Mouse (Mus musculus): ENCODE measurements at regions not wholly inside any gene's neighbourhood (a gene's known extent, or its start where the extent isn't known, plus 50 kb on each side); places are given as distances from the start of the nearest gene placed in this dataset.
A peak's percentile ranks its signal among the peaks of the same experiment; 100 is the strongest.
"Not testable (repeated sequence)": the region's sequence is repeated elsewhere in the genome, so short reads cannot be mapped to it uniquely, and the experiment has no call there.

GRCm38 (mm10) chr5:91892338-91892737 lies 70.5 kb downstream of the Rchy1 start:
- DNase-seq (ENCODE audit: low spot score in 2 of 2), result no peak

DNA sequence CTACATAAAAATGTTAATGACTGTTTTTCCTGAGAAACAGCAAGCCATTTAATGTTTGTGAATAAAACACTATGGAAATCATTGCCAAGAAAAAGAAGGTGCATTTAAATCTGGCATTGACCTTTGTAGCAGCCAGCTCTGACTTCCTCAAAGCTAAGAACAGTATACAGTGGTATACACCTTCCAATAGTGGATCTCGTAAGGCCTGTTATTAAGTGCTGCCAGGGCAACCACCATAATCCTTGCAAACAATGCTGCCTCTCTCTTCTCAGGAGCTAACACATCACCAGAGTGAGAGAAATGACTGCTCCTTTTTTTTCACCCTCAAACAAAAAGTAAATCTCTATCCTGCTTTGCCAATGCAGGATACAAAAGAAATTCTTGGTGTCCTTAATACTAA lies 81.1 kb downstream of the Rchy1 start:
- DNase-seq (ENCODE audit: low spot score in 2 of 2), result no peak

DNA sequence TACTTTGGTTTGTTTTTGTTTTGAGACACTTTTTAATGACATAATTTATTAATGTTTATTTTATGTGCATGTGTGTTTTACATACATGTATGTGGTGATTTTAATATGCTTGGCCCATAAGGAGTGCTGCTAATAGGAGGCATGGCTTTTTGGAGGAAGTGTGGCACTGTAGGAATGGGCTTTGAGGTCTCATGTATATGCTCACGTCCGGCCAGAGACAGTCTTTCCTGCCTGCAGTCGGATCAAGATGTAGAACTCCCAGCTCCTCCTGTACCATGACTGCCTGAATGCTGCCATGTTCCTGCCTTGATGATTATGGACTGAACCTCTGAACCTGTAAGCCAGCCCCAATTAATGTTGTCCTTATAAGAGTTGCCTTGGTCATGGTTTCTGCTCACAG lies 82.6 kb downstream of the Rchy1 start:
- no peak for DNase-seq (ENCODE audit: low spot score in 2 of 2)

- DNase-seq (ENCODE audit: low spot score in 2 of 2), result no peak
These were observed 84.2 kb downstream of the Rchy1 start for GRCm38 (mm10) chr5:91878627-91879026.

- no peak for DNase-seq (ENCODE audit: low spot score in 2 of 2)
These were observed 86.2 kb downstream of the Rchy1 start for GRCm38 (mm10) chr5:91876682-91877031.

DNA sequence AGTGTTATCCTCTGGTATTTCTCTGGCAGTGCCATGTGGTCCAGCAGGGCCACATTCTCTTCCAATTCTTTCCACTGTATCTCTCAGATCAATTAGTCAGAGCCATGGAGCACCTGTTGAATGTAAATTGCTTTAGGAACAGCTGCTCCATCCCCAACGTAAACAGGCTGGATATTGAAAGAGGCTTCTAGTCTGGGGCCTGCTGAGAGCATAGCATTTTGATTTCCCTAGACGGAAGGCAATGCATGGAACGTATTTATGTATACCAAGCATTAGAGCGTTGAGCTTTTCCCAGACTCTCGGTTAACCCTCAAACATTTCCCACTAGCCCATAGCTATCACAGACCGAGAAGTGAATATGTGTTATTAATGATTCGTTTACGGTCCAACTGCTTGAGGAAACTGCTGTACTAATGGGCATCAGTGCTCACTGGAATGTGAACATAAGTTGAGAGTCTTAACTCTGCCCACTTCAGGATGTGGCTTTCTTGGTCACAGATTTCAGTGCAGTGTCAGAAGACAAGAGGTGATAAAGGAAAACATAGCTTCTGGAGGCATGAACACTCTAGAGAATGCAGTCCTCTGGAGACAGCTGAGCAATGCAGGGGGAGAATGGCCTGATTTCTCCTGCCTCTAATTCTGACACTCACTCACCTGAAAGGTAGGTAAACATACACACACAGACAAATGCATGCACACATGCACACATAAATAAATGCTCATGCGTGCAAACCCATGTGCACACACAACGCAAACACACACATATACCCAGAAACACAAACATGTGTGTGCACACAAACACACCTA lies 86.8 kb downstream of the Rchy1 start:
- no peak for DNase-seq (ENCODE audit: low spot score in 2 of 2)

DNA sequence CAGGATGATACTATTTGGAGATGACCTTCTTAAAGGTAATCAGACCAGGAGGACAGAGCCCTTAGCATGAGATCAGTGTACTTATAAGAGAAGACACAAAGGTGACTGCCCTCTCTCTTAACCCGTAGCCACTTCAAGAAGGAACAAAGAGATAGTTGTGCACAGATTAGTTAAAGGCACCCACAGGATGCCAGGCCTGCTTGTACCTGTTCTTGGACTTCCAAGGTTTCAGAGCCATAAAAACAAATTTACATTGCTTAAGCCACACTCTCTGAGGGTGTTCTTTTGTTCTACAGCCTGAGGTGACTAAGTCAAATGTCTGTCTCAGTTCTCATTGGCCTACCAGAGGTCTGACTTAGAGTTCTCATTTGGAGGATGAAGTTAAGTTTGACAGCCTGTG lies 90.1 kb downstream of the Rchy1 start:
- DNase-seq (ENCODE audit: low spot score in 2 of 2), result no peak

DNA sequence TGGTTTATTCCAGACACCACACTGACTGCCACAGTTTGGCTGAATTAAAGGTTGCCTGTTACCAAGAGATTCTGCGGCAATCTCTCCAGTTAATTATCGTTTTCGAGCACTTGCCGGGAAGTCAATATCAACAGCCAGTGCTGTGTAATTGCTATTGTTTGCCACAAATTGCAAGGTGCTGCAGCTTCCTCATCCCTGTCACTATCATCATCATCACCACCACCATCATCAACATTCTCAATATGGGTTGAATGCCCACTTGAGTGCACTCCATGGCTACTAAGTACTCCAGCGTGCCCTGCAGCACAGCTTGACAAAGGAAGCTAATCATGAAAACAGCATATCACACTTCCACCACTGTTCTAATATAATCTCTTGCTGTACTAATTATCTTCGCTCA lies 93.1 kb downstream of the Rchy1 start:
- DNase-seq (ENCODE audit: low spot score in 2 of 2), result no peak

- no peak for DNase-seq (ENCODE audit: low spot score in 2 of 2)
These were observed 96.7 kb downstream of the Rchy1 start for GRCm38 (mm10) chr5:91866184-91866583.

- no peak for DNase-seq (ENCODE audit: low spot score in 2 of 2)
These were observed 97.5 kb downstream of the Rchy1 start for GRCm38 (mm10) chr5:91865365-91865764.

DNA sequence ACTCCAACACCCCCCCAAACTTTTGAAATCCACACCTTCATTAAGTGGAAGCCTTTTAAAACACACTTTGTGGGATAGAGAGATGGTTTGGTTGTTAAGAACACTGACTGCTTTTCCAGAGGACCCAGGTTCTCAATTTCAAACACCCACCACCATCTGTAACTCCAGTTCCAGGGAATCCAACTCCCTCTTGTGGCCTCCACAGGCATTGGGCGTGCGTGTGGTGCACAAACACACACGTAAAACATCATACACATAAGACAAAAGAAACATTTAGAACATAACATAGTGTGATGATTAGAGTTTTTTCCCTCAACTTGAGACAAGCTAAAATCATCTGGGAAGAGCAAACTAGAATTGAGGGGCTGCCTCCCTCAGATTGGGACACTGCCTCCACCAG lies 100.0 kb downstream of the Rchy1 start:
- DNase-seq (ENCODE audit: low spot score in 2 of 2), result no peak

DNA sequence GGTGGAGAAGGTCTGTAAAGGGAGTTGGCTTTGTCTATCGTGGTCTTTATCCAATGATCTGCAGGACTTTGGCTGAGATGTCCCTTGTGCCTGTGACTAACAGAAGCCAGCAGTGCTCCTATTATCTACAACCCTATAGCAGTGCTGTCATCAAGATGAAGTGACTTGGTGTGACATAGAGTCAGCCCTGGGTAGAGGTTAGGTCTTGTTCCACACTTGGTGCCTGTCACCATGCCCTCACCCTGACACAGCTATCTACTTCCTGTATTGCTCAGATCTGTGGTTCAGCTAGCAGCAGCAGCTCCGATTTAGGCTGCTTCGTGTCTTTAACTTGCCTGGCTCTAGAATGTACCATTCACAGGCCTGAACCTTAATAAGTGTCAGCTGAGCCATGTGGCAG lies 100.6 kb downstream of the Rchy1 start:
- no peak for DNase-seq (ENCODE audit: low spot score in 2 of 2)

- DNase-seq (ENCODE audit: low spot score in 2 of 2), result peak in 1 of 2 experiments; percentile 39
These were observed 101.3 kb downstream of the Rchy1 start for GRCm38 (mm10) chr5:91861440-91862187.

DNA sequence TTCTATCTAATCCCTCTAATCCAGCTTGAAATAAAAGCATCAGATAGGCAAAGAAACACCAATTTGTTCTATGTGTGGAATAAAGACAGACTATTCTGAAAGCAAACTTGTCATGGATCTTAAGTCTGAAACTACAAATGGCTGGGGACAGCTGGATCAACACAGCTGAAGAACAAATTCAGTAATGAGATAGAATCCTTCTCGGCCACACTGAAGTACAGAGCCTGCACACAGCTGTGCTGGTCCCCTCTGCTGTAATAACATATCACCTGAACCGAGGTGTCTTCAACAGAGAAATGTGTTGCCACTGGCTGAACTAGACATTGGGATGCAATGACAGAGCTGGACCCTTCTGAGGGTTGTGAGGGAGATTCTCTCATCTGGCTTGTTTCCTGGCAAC lies 102.4 kb downstream of the Rchy1 start:
- DNase-seq (ENCODE audit: low spot score in 2 of 2), result no peak

GRCm38 (mm10) chr5:91852330-91852729 lies 110.5 kb downstream of the Rchy1 start:
- no peak for DNase-seq (ENCODE audit: low spot score in 2 of 2)

DNA sequence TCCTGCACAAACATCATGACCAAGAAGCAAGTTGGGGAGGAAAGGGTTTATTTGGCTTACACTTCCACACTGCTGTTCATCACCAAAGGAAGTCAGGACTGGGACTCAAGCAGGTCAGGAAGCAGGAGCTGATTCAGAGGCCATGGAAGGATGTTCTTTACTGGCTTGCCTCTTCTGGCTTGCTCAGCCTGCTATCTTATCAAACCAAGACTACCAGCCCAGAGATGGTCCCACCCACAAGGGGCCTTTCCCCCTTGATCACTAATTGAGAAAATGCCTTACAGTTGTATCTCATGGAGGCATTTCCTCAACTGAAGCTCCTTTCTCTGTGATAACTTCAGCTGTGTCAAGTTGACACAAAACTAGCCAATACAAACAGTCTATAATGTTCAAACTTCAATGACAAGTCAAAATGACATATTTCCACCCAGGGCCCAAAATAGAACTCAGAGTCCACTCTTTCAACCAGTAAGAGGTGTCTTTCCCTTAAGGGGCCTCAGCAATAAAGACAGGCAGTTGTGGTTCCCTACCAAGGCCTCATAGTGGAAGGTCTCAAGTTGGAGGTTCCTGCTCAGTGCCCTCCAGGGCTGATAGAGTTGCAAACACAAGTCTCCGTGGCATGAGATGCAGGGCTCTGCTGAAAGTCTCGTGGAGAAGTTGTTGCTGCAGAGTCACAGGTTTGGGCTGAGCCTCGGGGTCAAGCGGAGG lies 111.9 kb downstream of the Rchy1 start:
- not testable (repeated sequence) for DNase-seq (ENCODE audit: low spot score in 2 of 2)

DNA sequence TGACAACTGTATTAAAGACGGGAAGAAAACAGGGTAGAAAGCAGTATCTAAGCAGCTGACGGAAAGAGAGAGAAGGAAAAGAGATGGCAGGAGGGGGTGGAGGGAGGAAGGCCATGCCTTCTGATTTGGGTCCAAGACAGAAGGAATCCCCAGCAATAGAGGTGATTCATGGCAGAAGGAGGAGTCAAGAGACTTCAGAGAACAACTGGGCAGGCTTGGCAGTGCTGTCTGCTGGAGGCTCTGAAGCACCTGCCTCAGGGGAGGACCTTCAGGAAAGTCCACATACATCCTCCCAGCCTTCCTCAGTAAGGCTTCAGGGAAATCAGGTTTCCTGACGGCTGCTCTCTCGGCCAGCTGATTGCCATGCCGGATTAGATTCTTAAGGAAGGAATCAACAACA lies 112.4 kb downstream of the Rchy1 start:
- no peak for DNase-seq (ENCODE audit: low spot score in 2 of 2)

DNA sequence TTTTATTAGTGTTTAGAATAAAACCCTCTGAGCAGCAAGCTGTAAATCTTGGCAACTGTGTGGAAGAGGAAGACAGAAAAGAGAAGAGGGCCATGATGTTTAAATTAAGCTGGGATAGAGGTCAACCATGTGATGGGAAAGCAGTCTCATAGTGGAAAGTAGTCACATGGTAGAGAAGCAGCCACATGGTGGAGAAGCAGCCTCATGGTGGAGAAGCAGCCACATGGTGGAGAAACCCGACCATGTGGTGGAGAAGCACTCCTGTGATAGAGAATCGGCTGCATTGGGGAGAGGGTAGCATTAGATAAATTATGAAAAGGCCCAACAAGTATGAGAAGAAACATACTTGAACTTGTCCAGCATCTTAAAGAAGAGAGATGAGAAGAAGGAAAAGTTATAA lies 113.3 kb downstream of the Rchy1 start:
- no peak for DNase-seq (ENCODE audit: low spot score in 2 of 2)

DNA sequence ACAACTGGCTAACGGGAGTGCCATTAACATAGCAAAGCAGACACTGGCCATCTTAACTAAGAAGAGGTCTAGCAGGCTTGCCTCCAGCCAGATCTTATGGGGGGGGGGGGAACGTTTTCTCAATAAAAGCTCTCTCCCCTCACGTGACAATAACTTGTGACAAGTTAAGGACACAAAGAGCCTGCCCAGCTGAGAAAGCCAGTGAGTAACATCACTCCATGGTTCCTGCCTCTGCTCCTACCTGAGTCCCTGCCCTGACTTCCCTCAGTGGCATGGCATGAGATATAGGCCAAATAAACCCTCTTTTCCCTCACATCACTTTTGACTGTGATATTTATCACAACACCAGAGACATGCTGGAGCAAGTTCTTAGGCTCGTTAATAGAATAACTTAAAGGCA lies 113.8 kb downstream of the Rchy1 start:
- DNase-seq (ENCODE audit: low spot score in 2 of 2), result no peak

GRCm38 (mm10) chr5:91848528-91848927 lies 114.3 kb downstream of the Rchy1 start:
- DNase-seq (ENCODE audit: low spot score in 2 of 2), result no peak

- no peak for DNase-seq (ENCODE audit: low spot score in 2 of 2)
These were observed 119.8 kb downstream of the Rchy1 start for GRCm38 (mm10) chr5:91843044-91843443.

GRCm38 (mm10) chr5:91841066-91841465 lies 121.8 kb downstream of the Rchy1 start:
- no peak for DNase-seq (ENCODE audit: low spot score in 2 of 2)

All from left cerebral cortex, adult 8-10 months (tissue).